Mouse (Mus musculus): Measurements from ENCODE around the gene Utf1.

Gene Utf1

GRCm38 (mm10) chr7:139943674-139944281, at the start of gene Utf1:
TSS of gene Utf1 (plus strand) at chr7:139943789.
- DNase-seq (ENCODE audit: low read depth, low spot score): no peak

- no peak for DNase-seq (ENCODE audit: low read depth, low spot score)
Observed at GRCm38 (mm10) chr7:139894655-139895557, 48.7 kb upstream of the Utf1 start, which contains the start of gene Kndc1. TSS of gene Kndc1 (plus strand) at chr7:139894696.

- no peak for DNase-seq (ENCODE audit: low read depth, low spot score)
Observed at GRCm38 (mm10) chr7:139896271-139896670, 47.3 kb upstream of the Utf1 start.

GRCm38 (mm10) chr7:139896796-139897195, 46.8 kb upstream of the Utf1 start:
- DNase-seq (ENCODE audit: low read depth, low spot score): no peak

- no peak for DNase-seq (ENCODE audit: low read depth, low spot score)
Observed at GRCm38 (mm10) chr7:139898606-139899005, 45.0 kb upstream of the Utf1 start.

GRCm38 (mm10) chr7:139899505-139899904, 44.1 kb upstream of the Utf1 start:
- no peak for DNase-seq (ENCODE audit: low read depth, low spot score)

- no peak for DNase-seq (ENCODE audit: low read depth, low spot score)
Observed at GRCm38 (mm10) chr7:139900456-139900855, 43.1 kb upstream of the Utf1 start.

- DNase-seq (ENCODE audit: low read depth, low spot score): no peak
Observed at GRCm38 (mm10) chr7:139900896-139901295, 42.7 kb upstream of the Utf1 start.

- DNase-seq (ENCODE audit: low read depth, low spot score): no peak
Observed at GRCm38 (mm10) chr7:139901981-139902380, 41.6 kb upstream of the Utf1 start.

GRCm38 (mm10) chr7:139905261-139905660, 38.3 kb upstream of the Utf1 start:
- DNase-seq (ENCODE audit: low read depth, low spot score): no peak

GRCm38 (mm10) chr7:139905661-139906060, 37.9 kb upstream of the Utf1 start:
- peak; percentile 61 for DNase-seq (ENCODE audit: low read depth, low spot score)

GRCm38 (mm10) chr7:139908176-139908575, 35.4 kb upstream of the Utf1 start:
- peak; percentile 24 for DNase-seq (ENCODE audit: low read depth, low spot score)

GRCm38 (mm10) chr7:139909469-139909868, 34.1 kb upstream of the Utf1 start:
- no peak for DNase-seq (ENCODE audit: low read depth, low spot score)

- DNase-seq (ENCODE audit: low read depth, low spot score): no peak
Observed at GRCm38 (mm10) chr7:139910204-139910835, 33.3 kb upstream of the Utf1 start.

GRCm38 (mm10) chr7:139914141-139915047, 29.2 kb upstream of the Utf1 start:
- DNase-seq (ENCODE audit: low read depth, low spot score): no peak

- no peak for DNase-seq (ENCODE audit: low read depth, low spot score)
Observed at GRCm38 (mm10) chr7:139915646-139916257, 27.8 kb upstream of the Utf1 start.

GRCm38 (mm10) chr7:139916345-139916744, 27.2 kb upstream of the Utf1 start:
- peak; percentile 31 for DNase-seq (ENCODE audit: low read depth, low spot score)

GRCm38 (mm10) chr7:139918262-139918661, 25.3 kb upstream of the Utf1 start:
- DNase-seq (ENCODE audit: low read depth, low spot score): no peak

- peak; percentile 25 for DNase-seq (ENCODE audit: low read depth, low spot score)
Observed at GRCm38 (mm10) chr7:139930732-139931131, 12.9 kb upstream of the Utf1 start.

- no peak for DNase-seq (ENCODE audit: low read depth, low spot score)
Observed at GRCm38 (mm10) chr7:139936705-139937104, 6.9 kb upstream of the Utf1 start.

- no peak for DNase-seq (ENCODE audit: low read depth, low spot score)
Observed at GRCm38 (mm10) chr7:139937138-139937537, 6.5 kb upstream of the Utf1 start.

All from 3T3-L1 (cell line).